Mouse (Mus musculus) forebrain, postnatal 0 days (tissue): ENCODE data around the gene Alx3. TPM values are rescaled to one million over a fixed set of nuclear protein-coding genes. Genes with fewer than 3 reads are reported as not detected.

ENCODE experiments used
- ATAC-seq: fragments of 200-750 bp; cut with Nextera tagmentation; 2 replicates; pipeline ENCODE4 v1.8.0; 2017; ENCODE audit warnings: mild to moderate bottlenecking, moderate library complexity
- DNase-seq: peaks from one replicate; pipeline ENCODE4 v3.0.0-alpha.2; 2015
- H3K27ac ChIP-seq: fragments of 300-500 bp; sonication (generic); 2 replicates; pipeline ENCODE4 v1.5.1; 2014; ENCODE audit warnings: low read depth, mild to moderate bottlenecking, antibody characterized with exemption, low read length, moderate library complexity, mixed read lengths
- H3K27me3 ChIP-seq: fragments of 300-500 bp; sonication (generic); 2 replicates; pipeline ENCODE4 v1.6.1; 2014; ENCODE audit warnings: mild to moderate bottlenecking, low read length, mixed read lengths; ENCODE audit not compliant: insufficient read depth
- H3K36me3 ChIP-seq: fragments of 300-500 bp; sonication (generic); 2 replicates; pipeline ENCODE4 v1.6.1; 2014; ENCODE audit warnings: mild to moderate bottlenecking, moderate library complexity; ENCODE audit not compliant: insufficient read depth
- H3K4me1 ChIP-seq: fragments of 300-500 bp; sonication (generic); 2 replicates; pipeline ENCODE4 v1.6.1; 2014; ENCODE audit warnings: antibody characterized with exemption; ENCODE audit not compliant: insufficient read depth
- H3K4me2 ChIP-seq: fragments of 300-500 bp; sonication (generic); 2 replicates; pipeline ENCODE4 v1.6.1; 2014; ENCODE audit warnings: low read depth, mild to moderate bottlenecking, moderate library complexity
- H3K4me3 ChIP-seq: fragments of 300-500 bp; sonication (generic); 2 replicates; pipeline ENCODE4 v1.5.1; 2014; ENCODE audit warnings: low read depth, low read length, mixed read lengths
- H3K9ac ChIP-seq: fragments of 300-500 bp; sonication (generic); 2 replicates; pipeline ENCODE4 v1.6.1; 2014; ENCODE audit warnings: mild to moderate bottlenecking
- H3K9me3 ChIP-seq: fragments of 300-500 bp; sonication (generic); 2 replicates; pipeline ENCODE4 v1.6.1; 2016; ENCODE audit warnings: low read length
- CTCF ChIP-seq: sonication (generic); IDR thresholded peaks from 2 replicates; pipeline ENCODE4 v1.5.1; 2016; ENCODE audit warnings: antibody characterized with exemption, control low read depth, low read depth
- WGBS: fragments of 180-500 bp; shearing (Covaris S2); extraction: QIAGEN DNeasy Blood & Tissue Kit; methylation state at CpG from one replicate; pipeline ENCODE4 v1.1.7; 2014; 5-methylcytosine and 5-hydroxymethylcytosine counted together
- polyA plus RNA-seq: library from polyadenylated mRNA; unstranded; fragments of >200 nt; fragmentation: Nextera tagmentation; extraction: Ambion mirVana; gene quantifications from 2 replicates; pipeline ENCODE4 v1.2.1, GENCODE M21; 2015
- total RNA-seq: library from RNA; depleted of rRNA; stranded (reverse); fragments of >200 nt; gene quantifications from 2 replicates; pipeline ENCODE4 v1.2.3, GENCODE M21; 2014

Gene Alx3
- total and polyA plus RNA-seq, 2 experiments from 2014 or later = 3.3 to 3.7 TPM

DNA sequence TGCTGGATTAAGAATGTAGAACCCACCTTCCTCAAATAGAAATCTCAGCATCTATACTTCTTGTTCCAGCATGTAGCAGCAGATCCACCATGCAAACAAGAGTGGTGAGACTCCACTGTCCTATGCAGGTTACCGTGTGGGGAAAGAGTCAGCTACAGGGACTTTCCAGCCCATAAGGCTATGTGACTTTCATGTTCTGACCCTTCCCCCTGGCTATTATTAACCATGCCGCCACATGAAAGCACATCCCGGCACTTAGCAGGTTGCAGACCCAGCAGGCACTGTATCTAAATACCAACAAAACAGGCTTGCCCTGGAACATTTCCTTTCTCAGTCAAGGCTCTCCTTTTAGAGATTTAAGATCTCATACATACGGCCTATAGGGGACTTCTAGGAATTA, 16.6 kb downstream of the Alx3 start:
- ATAC-seq (no peak), DNase-seq (no peak)
- H3K9me3 ChIP-seq = no peaks in the 10 kb centered on the region
- no peak overlapping the region for H3K4me3 ChIP-seq
- no peaks in the 10 kb centered on the region for H3K4me1 ChIP-seq
- no peak for TF ChIP-seq CTCF
- 73% methylated on average over 4 of the region's 4 CpGs for WGBS
- H3K27ac ChIP-seq = no peak overlapping the region
- no peaks in the 10 kb centered on the region for H3K27me3 ChIP-seq
- peaks cover 53% of the 10 kb centered on the region for H3K36me3 ChIP-seq
- no peak overlapping the region for H3K9ac ChIP-seq
- H3K4me2 ChIP-seq = no peak overlapping the region

GRCm38 (mm10) chr3:107612902-107613525, 18.2 kb downstream of the Alx3 start:
- no peak overlapping the region for H3K9ac ChIP-seq
- ATAC-seq (peak; percentile 79), DNase-seq (peak; percentile 76)
- no peak overlapping the region for H3K27ac ChIP-seq
- peak; percentile 95 for TF ChIP-seq CTCF
- H3K9me3 ChIP-seq = no peaks in the 10 kb centered on the region
- H3K27me3 ChIP-seq = no peaks in the 10 kb centered on the region
- no peak overlapping the region for H3K4me2 ChIP-seq
- H3K4me3 ChIP-seq = no peak overlapping the region
- peaks cover 69% of the 10 kb centered on the region for H3K36me3 ChIP-seq
- WGBS = 86% methylated on average over 11 of the region's 11 CpGs
- no peaks in the 10 kb centered on the region for H3K4me1 ChIP-seq

- no peaks in the 10 kb centered on the region for H3K27me3 ChIP-seq
- ATAC-seq = no peak
- no peak overlapping the region for H3K4me2 ChIP-seq
- no peak overlapping the region for H3K9ac ChIP-seq
- no peak overlapping the region for H3K4me3 ChIP-seq
- peaks cover 95% of the 10 kb centered on the region for H3K36me3 ChIP-seq
- TF ChIP-seq CTCF = no peak
- H3K4me1 ChIP-seq = no peaks in the 10 kb centered on the region
- no peaks in the 10 kb centered on the region for H3K9me3 ChIP-seq
- DNase-seq = no peak
- no peak overlapping the region for H3K27ac ChIP-seq
- WGBS = 94% methylated on average over 3 of the region's 3 CpGs
Measured at GRCm38 (mm10) chr3:107617800-107618199, 23.0 kb downstream of the Alx3 start.

DNA sequence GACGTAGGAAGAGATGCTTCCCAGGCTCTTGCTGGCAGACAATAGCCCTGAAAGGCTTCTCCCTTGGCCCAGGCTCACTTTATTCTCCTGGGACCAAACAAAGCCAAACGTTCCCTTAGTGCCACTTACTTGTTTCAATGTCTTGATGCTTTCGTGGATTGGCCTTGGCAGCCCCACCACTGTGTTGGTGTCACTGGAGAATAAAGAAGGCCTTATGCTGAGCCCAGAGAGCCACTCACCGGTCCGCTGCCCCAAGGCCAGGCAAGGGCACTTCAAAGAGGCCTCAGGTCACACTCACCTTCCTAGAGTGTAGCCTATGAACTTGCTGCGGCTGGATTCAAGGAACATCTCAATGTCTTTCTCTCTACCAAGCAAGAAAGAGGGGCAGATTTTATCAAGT, 25.1 kb downstream of the Alx3 start:
- H3K4me2 ChIP-seq = no peak overlapping the region
- no peaks in the 10 kb centered on the region for H3K9me3 ChIP-seq
- no peak overlapping the region for H3K27ac ChIP-seq
- TF ChIP-seq CTCF = no peak
- WGBS = 89% methylated on average over 6 of the region's 6 CpGs
- no peaks in the 10 kb centered on the region for H3K4me1 ChIP-seq
- no peaks in the 10 kb centered on the region for H3K27me3 ChIP-seq
- H3K4me3 ChIP-seq = no peak overlapping the region
- peaks cover 96% of the 10 kb centered on the region for H3K36me3 ChIP-seq
- no peak for ATAC-seq
- no peak for DNase-seq
- no peak overlapping the region for H3K9ac ChIP-seq

DNA sequence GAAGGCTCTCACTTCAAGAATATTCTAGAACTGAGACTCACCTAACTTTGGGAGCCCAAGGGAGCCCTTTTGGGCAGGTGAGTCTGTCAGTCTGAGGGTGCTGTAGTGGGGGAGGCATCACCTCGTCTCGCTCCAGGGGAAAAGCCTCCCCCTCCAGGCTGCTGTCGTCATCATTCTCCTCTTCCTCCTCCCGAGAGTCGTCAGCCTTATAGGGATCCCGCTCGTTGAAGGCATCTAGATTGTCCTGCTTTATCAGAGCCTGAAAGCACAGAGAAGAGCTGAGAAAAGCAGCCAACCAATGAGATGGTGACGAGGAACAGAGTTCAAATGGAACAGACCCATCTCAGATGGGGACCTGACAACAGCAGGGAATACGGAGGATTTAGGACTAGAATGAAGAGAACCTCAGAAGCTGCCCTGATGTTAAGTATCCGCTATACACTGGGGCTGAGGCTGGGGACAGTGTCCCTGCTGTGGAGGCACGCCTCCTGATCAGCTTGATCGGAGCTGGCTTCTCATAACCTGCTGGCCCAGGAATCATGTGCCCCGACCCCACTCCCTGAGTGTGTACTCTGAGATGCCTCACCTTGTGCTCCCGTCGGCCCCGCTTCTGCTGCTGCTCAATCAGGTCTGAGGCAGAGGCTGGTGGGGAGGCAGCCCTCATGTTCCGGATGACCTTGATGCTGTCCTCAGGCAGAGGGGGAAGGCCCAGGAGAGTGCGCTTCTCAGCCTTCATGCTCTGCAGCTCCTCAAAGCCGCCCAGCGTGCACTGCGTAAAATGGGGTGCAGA, 26.6 kb downstream of the Alx3 start:
- WGBS = 90% methylated on average over 21 of the region's 21 CpGs
- H3K9me3 ChIP-seq = no peaks in the 10 kb centered on the region
- ATAC-seq = no peak
- peaks cover 96% of the 10 kb centered on the region for H3K36me3 ChIP-seq
- no peak overlapping the region for H3K9ac ChIP-seq
- no peaks in the 10 kb centered on the region for H3K4me1 ChIP-seq
- no peak for DNase-seq
- H3K27ac ChIP-seq = no peak overlapping the region
- no peak overlapping the region for H3K4me3 ChIP-seq
- H3K4me2 ChIP-seq = no peak overlapping the region
- TF ChIP-seq CTCF = no peak
- H3K27me3 ChIP-seq = no peaks in the 10 kb centered on the region

- no peak overlapping the region for H3K27ac ChIP-seq
- H3K4me1 ChIP-seq = no peaks in the 10 kb centered on the region
- 95% methylated on average over 7 of the region's 7 CpGs for WGBS
- H3K9ac ChIP-seq = no peak overlapping the region
- ATAC-seq = no peak
- H3K4me2 ChIP-seq = no peak overlapping the region
- no peak for DNase-seq
- H3K27me3 ChIP-seq = no peaks in the 10 kb centered on the region
- H3K4me3 ChIP-seq = no peak overlapping the region
- H3K36me3 ChIP-seq = peaks cover 96% of the 10 kb centered on the region
- no peak for TF ChIP-seq CTCF
- H3K9me3 ChIP-seq = no peaks in the 10 kb centered on the region
Measured at GRCm38 (mm10) chr3:107622537-107622936, 27.7 kb downstream of the Alx3 start.

GRCm38 (mm10) chr3:107624424-107624823, 29.6 kb downstream of the Alx3 start:
- Histone ChIP-seq H3K9ac (no peak overlapping the region), H3K4me3 (no peak overlapping the region), H3K9me3 (no peaks in the 10 kb centered on the region), H3K27ac (no peak overlapping the region), H3K36me3 (peaks cover 92% of the 10 kb centered on the region), H3K4me2 (no peak overlapping the region), H3K4me1 (no peaks in the 10 kb centered on the region), H3K27me3 (no peaks in the 10 kb centered on the region)
- DNase-seq = no peak
- ATAC-seq = no peak
- no peak for TF ChIP-seq CTCF
- WGBS = 96% methylated on average over 8 of the region's 8 CpGs
